Mouse (Mus musculus): ENCODE results near the gene Pdpk1.

DNA sequence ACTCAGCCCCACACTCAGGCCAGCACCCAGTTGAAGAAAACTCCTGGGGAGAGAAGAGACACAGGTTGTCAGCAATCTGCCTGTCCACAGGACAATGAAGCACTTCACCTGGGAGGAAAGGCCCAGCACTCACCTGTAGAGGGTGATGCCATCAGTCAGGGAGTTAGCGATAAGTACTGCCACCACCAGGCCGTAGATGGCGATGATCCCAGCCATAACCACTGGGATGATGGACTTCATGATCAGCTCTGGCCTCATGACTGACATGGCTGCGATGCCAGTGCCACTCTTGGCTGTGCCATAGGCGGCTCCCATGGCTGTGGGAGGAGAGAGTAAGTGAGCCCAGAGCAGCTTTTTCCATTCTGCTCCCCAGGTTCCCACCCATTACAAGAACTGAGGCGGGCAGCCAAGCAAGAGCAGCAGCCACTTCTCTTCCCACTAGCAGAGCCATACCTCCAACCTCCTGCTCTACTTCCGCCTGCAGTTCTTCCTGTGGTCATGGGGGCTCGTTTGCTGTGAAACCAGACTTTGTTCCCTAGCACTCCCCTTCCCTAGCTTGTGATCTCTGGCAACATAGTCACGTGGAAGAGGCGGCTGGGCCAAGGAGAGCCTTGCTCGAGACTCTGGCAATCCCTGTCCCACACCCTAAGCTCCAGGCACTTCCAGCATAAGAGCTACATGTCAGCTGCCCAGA lies 14.0 kb upstream of the Pdpk1 start:
- TF ChIP-seq CTCF (IDR thresholded peaks at IDR 0.05; ENCODE audit: low read depth, low read length) (peak; percentile 1), POLR2A (IDR thresholded peaks at IDR 0.05; ENCODE audit: insufficient read depth, low read length) (no peak), EP300 (IDR thresholded peaks at IDR 0.05; ENCODE audit: insufficient read depth, low read depth, low read length) (no peak)
